Comparison of ENCODE assay signal across 27 mouse cellular contexts in the genomic region with DNA sequence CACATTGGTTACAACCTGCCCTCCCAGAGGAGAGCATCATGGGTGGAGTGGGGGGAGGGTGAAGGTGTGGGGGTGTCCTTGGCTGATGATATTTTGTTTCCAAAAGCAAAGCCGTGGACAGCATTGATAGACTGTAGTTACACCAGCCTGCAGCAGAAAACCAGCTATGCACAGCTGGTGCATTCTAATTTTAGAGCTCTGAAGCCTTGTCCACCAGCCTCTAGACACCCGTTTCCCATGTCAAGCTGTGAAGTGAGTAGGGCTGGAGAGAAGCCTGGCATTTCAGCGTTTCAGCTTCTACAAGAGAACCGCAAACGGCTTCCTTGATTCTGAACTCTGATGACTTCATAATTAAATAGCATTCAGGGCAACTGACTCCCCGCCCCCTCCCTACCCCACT.
DNase-seq lines count a peak whose midpoint lies in the region; ATAC-seq and TF ChIP-seq lines count a peak whose summit lies in the region.
"Had no signal": no experiment of that assay in that cellular context is flagged by ENCODE, and none has a peak within 500 bp of the region (broad histone marks: within the 10 kb centered on the region; RNA-seq: fewer than 3 reads in every experiment).

No protein-coding gene starts in this region.

- no peaks in the 10 kb centered on the region for H3K27me3 ChIP-seq in heart, embryonic 11.5 days (ENCODE audit: control insufficient read depth, insufficient read depth, low read length)
- H3K27me3 ChIP-seq in heart, postnatal 0 days (ENCODE audit: control insufficient read depth, insufficient read depth, low read length): no peaks in the 10 kb centered on the region
- H3K27me3 ChIP-seq: embryonic facial prominence, embryonic 13.5 days; forebrain, embryonic 13.5 days; intestine, embryonic 15.5 days; limb, embryonic 12.5 days; midbrain, embryonic 15.5 days; neural tube, embryonic 12.5 days had no signal

- 40% methylated on average over 6 of the region's 6 CpGs for WGBS in heart, embryonic 11.5 days (ENCODE audit: insufficient replicate concordance)
- 23% methylated on average over 6 of the region's 6 CpGs for WGBS in heart, postnatal 0 days

- H3K9ac ChIP-seq in heart, embryonic 11.5 days (ENCODE audit: low read depth, low read length): no peak overlapping the region
- H3K9ac ChIP-seq in heart, postnatal 0 days (replicated peaks; ENCODE audit: low read depth, low read length): no peak overlapping the region
- H3K9ac ChIP-seq: embryonic facial prominence, embryonic 13.5 days; forebrain, embryonic 13.5 days; intestine, embryonic 15.5 days; limb, embryonic 12.5 days; midbrain, embryonic 15.5 days; neural tube, embryonic 12.5 days had no signal

- no peaks in the 10 kb centered on the region for H3K9me3 ChIP-seq in heart, embryonic 11.5 days (replicated peaks; ENCODE audit: control insufficient read depth, low read length)
- no peaks in the 10 kb centered on the region for H3K9me3 ChIP-seq in heart, postnatal 0 days (replicated peaks; ENCODE audit: control insufficient read depth, low read length)
- H3K9me3 ChIP-seq: embryonic facial prominence, embryonic 13.5 days; forebrain, embryonic 13.5 days; hindbrain, embryonic 10.5 days; intestine, embryonic 15.5 days; limb, embryonic 12.5 days; midbrain, embryonic 15.5 days; neural tube, embryonic 12.5 days had no signal

- intact Hi-C loops in heart, postnatal 36 days (cut with DNase I): no loop called here

- peak overlapping the region; percentile 7; the same call in 1 of the 2 replicates for H3K27ac ChIP-seq in heart, embryonic 11.5 days (ENCODE audit: low read depth, low read length)
- H3K27ac ChIP-seq in heart, postnatal 0 days (ENCODE audit: low read depth): peak overlapping the region; percentile 34; the same call in 1 of the 2 replicates
- H3K27ac ChIP-seq: embryonic facial prominence, embryonic 13.5 days; forebrain, embryonic 13.5 days; hindbrain, embryonic 10.5 days; intestine, embryonic 15.5 days; limb, embryonic 12.5 days; midbrain, embryonic 15.5 days; neural tube, embryonic 12.5 days had no signal

- TF ChIP-seq CTCF in heart, postnatal 0 days (IDR thresholded peaks at IDR 0.05; ENCODE audit: low read depth): no peak

- no peaks in the 10 kb centered on the region for H3K36me3 ChIP-seq in heart, embryonic 11.5 days (ENCODE audit: control insufficient read depth, insufficient read depth, low read length)
- H3K36me3 ChIP-seq in heart, postnatal 0 days (replicated peaks; ENCODE audit: control insufficient read depth, insufficient read depth, low read length): no peaks in the 10 kb centered on the region
- H3K36me3 ChIP-seq: embryonic facial prominence, embryonic 13.5 days; hindbrain, embryonic 10.5 days; intestine, embryonic 15.5 days; limb, embryonic 12.5 days; midbrain, embryonic 15.5 days; neural tube, embryonic 12.5 days had no signal

- ATAC-seq in heart, embryonic 11.5 days (replicated peaks; ENCODE audit: insufficient number of reproducible peaks, low FRiP score, low TSS enrichment): no peak
- ATAC-seq in heart, postnatal 0 days (ENCODE audit: insufficient read depth, low read depth): peak; percentile 66; the same call in 1 of the 2 replicates
- ATAC-seq in megakaryocyte progenitor cell, adult 5-6 weeks (replicated peaks; ENCODE audit: poor library complexity): no peak
- ATAC-seq: forebrain, embryonic 13.5 days; hindbrain, embryonic 16.5 days; intestine, embryonic 15.5 days; midbrain, embryonic 15.5 days had no signal

- TF ChIP-seq EP300 in heart, postnatal 0 days (IDR thresholded peaks at IDR 0.05; ENCODE audit: low read depth): no peak

- H3K4me1 ChIP-seq in heart, embryonic 11.5 days (ENCODE audit: control insufficient read depth, insufficient read depth, low read length): no peaks in the 10 kb centered on the region
- no peaks in the 10 kb centered on the region for H3K4me1 ChIP-seq in heart, postnatal 0 days (ENCODE audit: control insufficient read depth, insufficient read depth)
- H3K4me1 ChIP-seq: embryonic facial prominence, embryonic 13.5 days; forebrain, embryonic 13.5 days; hindbrain, embryonic 10.5 days; intestine, embryonic 15.5 days; limb, embryonic 12.5 days; midbrain, embryonic 15.5 days; neural tube, embryonic 12.5 days had no signal

- no peak overlapping the region for H3K4me3 ChIP-seq in heart, embryonic 11.5 days (ENCODE audit: low read depth, low read length)
- H3K4me3 ChIP-seq in heart, postnatal 0 days (ENCODE audit: low read depth, low read length): no peak overlapping the region
- H3K4me3 ChIP-seq: embryonic facial prominence, embryonic 13.5 days; forebrain, embryonic 13.5 days; hindbrain, embryonic 10.5 days; intestine, embryonic 15.5 days; limb, embryonic 12.5 days; midbrain, embryonic 15.5 days; neural tube, embryonic 12.5 days had no signal

- DNase-seq in heart, postnatal 36 days: no peak
- peak; percentile 64 for DNase-seq in heart, postnatal 0 days (ENCODE audit: low spot score)
- no peak for DNase-seq in heart, adult 9 months (ENCODE audit: low spot score in 2 of 2)
- DNase-seq in brain, adult 2 months (ENCODE audit: low read depth, low spot score): peak; percentile 54
- DNase-seq in frontal cortex, postnatal 36 days (ENCODE audit: low spot score in 2 of 2): peak; percentile 9 to 33
- DNase-seq: adrenal gland, adult 2 months; cerebellum, adult 11-12 months; cerebellum, postnatal 25 days; gastrocnemius, postnatal 25 days; kidney, adult 8-10 months; kidney, postnatal 10 days; lung, adult 2 months; lung, postnatal 4 days; retina, postnatal 1 day; right cerebral cortex, postnatal 4 days; thymus, postnatal 14 days had no signal

- H3K4me2 ChIP-seq in heart, embryonic 11.5 days: peak overlapping the region; percentile 11; the same call in 1 of the 2 replicates
- peak overlapping the region; percentile 34 for H3K4me2 ChIP-seq in heart, postnatal 0 days (ENCODE audit: low read depth, low read length)
- H3K4me2 ChIP-seq: embryonic facial prominence, embryonic 13.5 days; forebrain, embryonic 13.5 days; intestine, embryonic 15.5 days; limb, embryonic 12.5 days; liver, embryonic 11.5 days; midbrain, embryonic 15.5 days; neural tube, embryonic 12.5 days had no signal

Comparison
In these comparisons a context has a peak if more than half of its experiments do, and no peak if none do; other contexts are left out.
1. DNase-seq: peak in heart, postnatal 0 days (single experiment), brain, adult 2 months (single experiment) and frontal cortex, postnatal 36 days (2 of 2); none in heart, postnatal 36 days (0 of 2) and heart, adult 9 months (0 of 2).